Mouse (Mus musculus): Measurements from ENCODE around the gene Hpd. TPM values are rescaled to one million over a fixed set of nuclear protein-coding genes. Genes with fewer than 3 reads are reported as not detected.
"Not testable (repeated sequence)": the region's sequence is repeated elsewhere in the genome, so short reads cannot be mapped to it uniquely, and the experiment has no call there.

Gene Hpd
- polyA plus RNA-seq, 2 experiments = 26.7 to 28.7 TPM

GRCm38 (mm10) chr5:123202771-123203170, 20.2 kb upstream of the Hpd start:
- H3K4me2 ChIP-seq (ENCODE audit: low read depth); H3K9me3 ChIP-seq (ENCODE audit: control insufficient read depth, low read length); H3K36me3 ChIP-seq (replicated peaks; ENCODE audit: control insufficient read depth, insufficient read depth, low read depth); H3K27ac ChIP-seq; H3K27me3 ChIP-seq (ENCODE audit: control insufficient read depth, insufficient read depth, low read length); ATAC-seq (ENCODE audit: insufficient read depth); H3K9ac ChIP-seq (replicated peaks); H3K4me3 ChIP-seq (ENCODE audit: insufficient read depth in 1 of 2, low read depth in 2 of 2, low read length in 2 of 2); DNase-seq (ENCODE audit: low read depth in 3 of 3, low spot score in 3 of 3): not testable (repeated sequence)
- H3K4me1 ChIP-seq (replicated peaks; ENCODE audit: control insufficient read depth in 2 of 2, insufficient read depth in 2 of 2, low read length in 1 of 2) = peaks cover 22 to 24% of the 10 kb centered on the region in 2 experiments
- TF ChIP-seq CTCF (IDR thresholded peaks at IDR 0.05; ENCODE audit: low read depth) = peak; percentile 61
- WGBS (ENCODE audit: insufficient replicate concordance) = 42% methylated on average over 3 of the region's 4 CpGs

GRCm38 (mm10) chr5:123201987-123202386, 19.5 kb upstream of the Hpd start:
- H3K27me3 ChIP-seq (ENCODE audit: control insufficient read depth, insufficient read depth, low read length) = no peaks in the 10 kb centered on the region
- H3K4me1 ChIP-seq (replicated peaks; ENCODE audit: control insufficient read depth in 2 of 2, insufficient read depth in 2 of 2, low read length in 1 of 2) = peaks cover 22 to 24% of the 10 kb centered on the region in 2 experiments
- DNase-seq (ENCODE audit: low read depth in 3 of 3, low spot score in 3 of 3) (no peak), ATAC-seq (ENCODE audit: insufficient read depth) (peak; percentile 63)
- H3K27ac ChIP-seq = peak overlapping the region; percentile 75
- peak overlapping the region; percentile 13 for H3K4me2 ChIP-seq (ENCODE audit: low read depth)
- 39% methylated on average over 5 of the region's 5 CpGs for WGBS (ENCODE audit: insufficient replicate concordance)
- no peak overlapping the region for H3K4me3 ChIP-seq (ENCODE audit: insufficient read depth in 1 of 2, low read depth in 2 of 2, low read length in 2 of 2)
- TF ChIP-seq CTCF (IDR thresholded peaks at IDR 0.05; ENCODE audit: low read depth) (no peak), EP300 (IDR thresholded peaks at IDR 0.05; ENCODE audit: low read depth) (peak; percentile 52)
- H3K9me3 ChIP-seq (ENCODE audit: control insufficient read depth, low read length) = no peaks in the 10 kb centered on the region
- no peak overlapping the region for H3K9ac ChIP-seq (replicated peaks)
- no peaks in the 10 kb centered on the region for H3K36me3 ChIP-seq (replicated peaks; ENCODE audit: control insufficient read depth, insufficient read depth, low read depth)

GRCm38 (mm10) chr5:123201523-123201892, 19.0 kb upstream of the Hpd start:
- Histone ChIP-seq H3K27ac (peak overlapping the region; percentile 75), H3K27me3 (ENCODE audit: control insufficient read depth, insufficient read depth, low read length) (no peaks in the 10 kb centered on the region), H3K4me2 (ENCODE audit: low read depth) (peak overlapping the region; percentile 13), H3K9me3 (ENCODE audit: control insufficient read depth, low read length) (no peaks in the 10 kb centered on the region), H3K9ac (replicated peaks) (no peak overlapping the region), H3K4me1 (replicated peaks; ENCODE audit: control insufficient read depth in 2 of 2, insufficient read depth in 2 of 2, low read length in 1 of 2) (peaks cover 22 to 24% of the 10 kb centered on the region in 2 experiments), H3K4me3 (ENCODE audit: insufficient read depth in 1 of 2, low read depth in 2 of 2, low read length in 2 of 2) (no peak overlapping the region), H3K36me3 (replicated peaks; ENCODE audit: control insufficient read depth, insufficient read depth, low read depth) (no peaks in the 10 kb centered on the region)
- 67% methylated on average over 7 of the region's 7 CpGs for WGBS (ENCODE audit: insufficient replicate concordance)
- TF ChIP-seq CTCF (IDR thresholded peaks at IDR 0.05; ENCODE audit: low read depth) (no peak), EP300 (IDR thresholded peaks at IDR 0.05; ENCODE audit: low read depth) (no peak)
- DNase-seq (ENCODE audit: low read depth in 3 of 3, low spot score in 3 of 3) (no peak), ATAC-seq (ENCODE audit: insufficient read depth) (peak; percentile 53)

- not testable (repeated sequence) for H3K36me3 ChIP-seq (replicated peaks; ENCODE audit: control insufficient read depth, insufficient read depth, low read depth); H3K4me3 ChIP-seq (ENCODE audit: insufficient read depth in 1 of 2, low read depth in 2 of 2, low read length in 2 of 2); H3K9me3 ChIP-seq (ENCODE audit: control insufficient read depth, low read length); H3K27me3 ChIP-seq (ENCODE audit: control insufficient read depth, insufficient read depth, low read length); DNase-seq (ENCODE audit: low read depth in 3 of 3, low spot score in 3 of 3)
- WGBS (ENCODE audit: insufficient replicate concordance) = 47% methylated on average over 5 of the region's 7 CpGs
- H3K4me1 ChIP-seq (replicated peaks; ENCODE audit: control insufficient read depth in 2 of 2, insufficient read depth in 2 of 2, low read length in 1 of 2) = peaks cover 25 to 27% of the 10 kb centered on the region in 2 experiments
- peak; percentile 73 for ATAC-seq (ENCODE audit: insufficient read depth)
- H3K27ac ChIP-seq = peak overlapping the region; percentile 91
- H3K4me2 ChIP-seq (ENCODE audit: low read depth) = peak overlapping the region; percentile 47
- peak overlapping the region; percentile 48 for H3K9ac ChIP-seq (replicated peaks)
- 0 out of 2 replicates have a peak, but pooled peaks have one; percentile 23 for TF ChIP-seq EP300 (IDR thresholded peaks at IDR 0.05; ENCODE audit: low read depth)
Observed at GRCm38 (mm10) chr5:123200816-123201522, 18.4 kb upstream of the Hpd start.

GRCm38 (mm10) chr5:123198523-123198922, 16.0 kb upstream of the Hpd start:
- 65% methylated on average over 4 of the region's 4 CpGs for WGBS (ENCODE audit: insufficient replicate concordance)
- Histone ChIP-seq H3K27ac (no peak overlapping the region), H3K4me3 (ENCODE audit: insufficient read depth in 1 of 2, low read depth in 2 of 2, low read length in 2 of 2) (no peak overlapping the region), H3K27me3 (ENCODE audit: control insufficient read depth, insufficient read depth, low read length) (no peaks in the 10 kb centered on the region), H3K9me3 (ENCODE audit: control insufficient read depth, low read length) (no peaks in the 10 kb centered on the region), H3K4me1 (replicated peaks; ENCODE audit: control insufficient read depth in 2 of 2, insufficient read depth in 2 of 2, low read length in 1 of 2) (peaks cover 47 to 52% of the 10 kb centered on the region in 2 experiments), H3K36me3 (replicated peaks; ENCODE audit: control insufficient read depth, insufficient read depth, low read depth) (no peaks in the 10 kb centered on the region), H3K4me2 (ENCODE audit: low read depth) (no peak overlapping the region), H3K9ac (replicated peaks) (no peak overlapping the region)
- TF ChIP-seq EP300 (IDR thresholded peaks at IDR 0.05; ENCODE audit: low read depth) (no peak), CTCF (IDR thresholded peaks at IDR 0.05; ENCODE audit: low read depth) (no peak)
- DNase-seq (ENCODE audit: low read depth in 3 of 3, low spot score in 3 of 3) (no peak), ATAC-seq (ENCODE audit: insufficient read depth) (no peak)

Data from liver, embryonic 14.5 days (tissue).